Mouse (Mus musculus) liver, postnatal 0 days (tissue): Measurements from ENCODE around the gene Ess2.

ENCODE experiments used
- CTCF ChIP-seq: sonication (generic); IDR thresholded peaks from 2 replicates; pipeline ENCODE4 v1.5.1; 2016; ENCODE audit warnings: antibody characterized with exemption, low read depth
- EP300 ChIP-seq: IDR thresholded peaks from 2 replicates; pipeline ENCODE4 v1.6.1; 2016; ENCODE audit warnings: antibody characterized with exemption, low read depth, mild to moderate bottlenecking

- TF ChIP-seq CTCF (no peak), EP300 (no peak)
Measured at GRCm38 (mm10) chr16:17927351-17928082, 16.4 kb upstream of the Ess2 start.
